Mouse (Mus musculus) cerebellum, postnatal 10 days (tissue): ENCODE measurements around the gene Zfand6.

Source experiments
- DNase-seq, 2 experiments: peaks; one replicate each; pipeline ENCODE4 v3.0.0; 2021; ENCODE audit warnings: mixed read lengths in 2 of 2

The Zfand6 gene

DNA sequence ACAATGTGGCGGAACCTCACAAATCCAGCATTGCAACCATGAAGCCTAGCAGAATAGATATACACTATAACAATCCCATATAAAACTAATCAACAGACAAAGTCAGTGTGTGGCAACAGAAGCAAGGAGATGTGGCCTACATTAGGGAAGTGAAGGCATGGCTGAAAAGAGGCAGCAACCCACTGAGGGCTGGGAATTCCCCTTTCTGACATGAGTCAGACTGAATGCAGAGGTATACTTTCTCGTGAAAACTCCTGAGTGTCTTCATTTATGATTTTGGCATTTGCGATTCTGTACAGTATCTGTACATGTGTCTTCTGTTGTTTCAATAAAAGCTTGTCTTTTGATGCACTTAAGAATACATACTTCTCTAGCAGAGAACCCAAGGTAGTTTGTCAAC lies 98.4 kb downstream of the Zfand6 start:
- no peak for DNase-seq

DNA sequence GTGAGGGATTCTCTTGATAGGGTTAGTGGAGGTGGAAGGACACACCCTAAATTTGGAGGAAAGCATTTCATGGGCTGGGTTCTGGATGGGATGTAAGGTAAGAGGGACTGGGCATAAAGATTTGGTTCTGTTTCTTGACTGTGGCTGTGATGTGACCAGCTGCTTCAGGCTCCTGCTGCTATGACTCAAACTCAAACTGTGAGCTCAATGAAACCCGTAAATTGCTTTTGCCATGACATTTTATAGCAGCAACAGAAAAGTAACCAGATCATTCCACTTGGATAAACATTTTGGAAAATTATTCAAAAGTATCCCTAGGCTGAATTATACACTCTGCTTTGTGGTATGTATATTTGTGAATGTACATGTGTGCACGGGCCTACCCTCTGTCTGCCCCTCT lies 99.1 kb downstream of the Zfand6 start:
- DNase-seq = no peak

DNA sequence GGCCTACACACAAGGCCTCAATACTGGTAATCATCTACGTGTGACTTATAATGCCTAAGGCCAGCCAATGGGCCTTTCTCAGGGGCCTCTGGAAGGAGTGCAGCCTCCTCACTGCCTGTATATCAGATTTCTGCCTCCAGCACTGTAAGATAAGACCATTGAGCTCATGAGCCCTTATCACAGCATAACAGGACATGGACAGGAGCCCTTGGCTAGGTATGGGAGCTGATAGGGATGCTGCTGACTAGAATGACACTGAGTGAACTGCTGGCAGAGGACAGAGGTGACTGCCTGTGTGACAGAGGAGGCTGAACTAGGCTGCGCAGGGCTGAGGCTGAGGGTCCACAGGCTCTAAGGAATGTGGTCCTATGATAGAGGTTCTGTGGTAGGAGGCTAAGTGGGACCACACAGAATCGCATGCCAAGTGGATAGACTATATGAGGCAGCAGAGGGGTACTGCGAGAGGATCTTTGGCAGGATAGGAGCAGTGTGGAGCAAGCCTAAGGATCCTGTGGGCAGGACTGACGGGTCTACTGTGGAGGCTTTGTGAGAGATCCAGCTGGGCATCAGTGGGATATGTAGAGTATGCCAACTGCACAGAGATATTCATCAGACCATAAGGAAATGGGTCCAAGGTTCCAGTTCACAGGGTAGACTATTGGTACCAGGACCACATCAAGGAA lies 102.5 kb downstream of the Zfand6 start:
- DNase-seq = no peak

DNA sequence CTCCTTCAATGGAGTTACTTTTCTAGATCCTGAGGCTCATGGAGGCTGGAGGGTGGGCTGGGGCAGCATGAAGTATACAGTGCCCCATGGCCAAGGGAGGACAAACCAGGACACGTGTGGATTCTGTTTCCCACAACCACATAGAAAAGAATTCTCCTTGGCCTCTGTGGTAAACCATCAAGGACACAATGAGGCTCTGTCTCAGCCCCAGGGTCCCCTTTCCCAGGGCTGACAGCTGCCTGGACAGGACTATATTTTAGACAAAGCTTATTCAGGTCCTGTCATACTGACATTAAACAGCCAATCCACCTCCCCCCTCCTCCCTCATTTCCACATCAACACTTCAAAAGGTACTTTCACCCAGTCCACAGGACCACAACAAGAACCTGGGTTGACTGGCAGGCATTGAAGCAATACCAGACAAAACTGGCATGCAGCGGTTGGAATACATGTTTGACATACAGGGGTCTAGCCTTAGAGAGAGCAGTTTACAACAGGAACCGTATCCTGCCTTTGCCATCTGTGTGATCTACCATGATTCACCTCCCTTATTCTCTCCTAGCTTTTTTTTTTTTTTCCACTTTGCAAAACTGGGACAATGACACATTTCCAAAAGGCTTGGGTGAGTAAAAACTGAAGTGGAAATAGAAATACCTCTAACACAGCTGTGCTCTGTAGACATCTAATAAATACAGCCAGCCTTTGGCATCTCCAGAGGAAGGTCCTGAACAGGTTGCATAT lies 103.2 kb downstream of the Zfand6 start:
- no peak for DNase-seq

DNA sequence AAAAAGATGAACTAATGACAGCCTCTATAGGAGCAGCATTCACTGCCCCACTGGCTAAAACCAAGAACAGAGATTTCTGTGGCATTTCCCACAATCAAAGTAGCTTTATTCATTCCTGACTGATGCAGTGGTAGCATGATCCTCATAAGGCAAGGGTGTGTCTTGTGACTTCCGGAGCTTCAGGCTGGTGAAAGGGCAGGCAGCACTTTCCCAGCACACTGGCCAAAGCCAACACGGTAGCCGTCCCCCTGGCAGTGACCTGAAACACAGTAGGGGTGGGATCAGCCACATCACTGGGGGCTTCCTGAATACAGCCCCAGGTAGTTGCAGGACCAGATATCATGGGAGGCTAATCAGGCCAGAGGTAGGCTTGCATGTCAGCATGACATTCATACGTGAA lies 104.7 kb downstream of the Zfand6 start:
- no peak for DNase-seq

DNA sequence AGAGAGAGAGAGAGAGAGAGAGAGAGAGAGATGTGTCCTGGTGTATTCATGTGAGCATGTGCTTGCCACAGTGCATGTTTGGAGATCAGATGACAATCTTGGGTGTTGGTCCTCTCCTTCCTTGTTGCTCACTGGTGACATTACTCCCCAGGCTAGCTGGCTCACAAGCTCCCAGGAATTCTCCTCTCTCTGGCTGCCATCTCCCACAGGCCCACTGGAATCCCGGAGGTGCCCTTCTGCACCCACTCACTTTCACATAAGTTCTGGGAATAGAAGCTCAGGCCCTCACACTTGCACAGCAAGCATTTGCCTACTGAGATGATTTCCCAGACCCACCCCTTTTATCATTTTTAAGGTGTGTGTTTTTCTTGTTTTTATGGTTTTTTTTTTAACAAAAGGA lies 110.0 kb downstream of the Zfand6 start:
- no peak for DNase-seq

DNA sequence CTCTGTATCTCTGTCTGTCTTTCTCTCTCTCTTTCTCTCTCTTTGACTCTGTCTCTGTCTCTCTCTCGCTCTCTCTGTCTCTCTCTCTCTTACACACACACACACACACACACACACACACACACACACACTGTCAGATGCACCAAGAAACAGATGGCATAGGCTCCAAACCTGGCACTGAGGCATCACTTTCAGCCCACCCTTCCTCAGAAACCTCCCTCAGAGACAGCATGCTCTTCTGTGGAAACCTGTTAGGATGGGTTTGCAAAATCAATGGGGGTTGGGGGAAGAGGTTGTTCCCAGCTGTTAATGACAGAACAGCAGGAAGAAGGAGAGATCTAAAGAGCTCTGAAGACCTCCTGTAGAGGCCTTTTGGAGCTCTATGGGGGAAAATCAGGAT lies 110.9 kb downstream of the Zfand6 start:
- DNase-seq = peak; percentile 57 to 65

DNA sequence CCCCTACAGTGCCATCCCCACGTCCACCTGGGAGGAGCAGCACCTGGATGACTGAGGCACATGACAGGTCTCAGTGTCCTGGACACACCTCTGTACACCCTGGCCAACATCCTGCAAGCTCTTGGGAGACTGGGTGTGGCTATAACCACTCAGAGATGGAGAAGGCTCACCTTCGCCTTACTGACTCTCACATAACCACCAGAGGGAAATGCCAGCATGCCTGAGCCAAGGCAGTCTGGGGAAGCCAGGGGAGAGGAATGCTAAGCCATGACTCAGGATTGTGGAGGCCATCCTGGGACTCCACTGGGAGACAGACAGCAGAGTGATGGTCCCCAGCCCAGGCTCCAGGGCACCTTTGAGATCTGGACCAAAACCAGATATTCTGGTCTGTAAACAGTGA lies 112.7 kb downstream of the Zfand6 start:
- DNase-seq = no peak

DNA sequence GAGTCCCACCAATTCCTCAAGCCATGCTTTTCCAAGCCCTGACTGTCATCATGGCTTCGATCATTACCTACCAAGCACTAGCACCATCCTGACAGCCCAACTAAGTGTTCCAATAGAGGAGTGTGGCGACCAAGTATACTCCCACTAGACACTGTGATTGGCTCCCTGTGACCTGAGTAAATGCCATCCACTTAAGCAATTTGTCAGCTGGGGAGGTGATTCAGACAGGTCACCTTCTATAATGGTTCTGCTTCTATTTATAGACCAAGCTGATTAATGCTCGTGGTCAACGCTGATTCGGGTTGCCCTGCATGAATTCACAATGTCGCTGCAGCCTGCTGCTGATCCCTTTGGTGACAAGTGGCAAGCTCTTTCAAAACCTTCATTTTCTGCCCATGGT lies 123.6 kb downstream of the Zfand6 start:
- DNase-seq = no peak

DNA sequence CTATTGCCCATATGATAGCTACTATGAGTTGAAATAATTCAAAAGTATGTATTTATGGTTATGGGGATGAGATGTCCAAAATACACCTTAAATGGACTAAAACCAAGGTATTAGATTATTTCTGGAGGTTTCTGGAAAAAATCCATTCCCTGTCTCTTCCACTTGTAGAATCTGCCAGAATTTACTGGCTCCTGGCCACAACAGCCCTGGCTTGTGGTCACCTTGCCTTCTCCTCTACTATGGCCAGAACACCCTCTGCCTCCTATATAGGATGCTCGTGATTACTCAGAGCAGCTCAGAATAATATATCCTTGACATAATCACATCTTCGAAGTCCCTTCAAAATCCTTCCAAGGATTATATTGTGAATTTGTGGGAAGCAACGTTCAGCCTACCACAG lies 125.5 kb downstream of the Zfand6 start:
- peak; percentile 59 to 70 for DNase-seq
